Mouse (Mus musculus) liver, embryonic 14.5 days (tissue): Measurements from ENCODE around the gene Sdhc.

ENCODE experiments used
- CTCF ChIP-seq: IDR thresholded peaks from 2 replicates; pipeline ENCODE4 v1.5.1; 2016; ENCODE audit warnings: antibody characterized with exemption, low read depth, control low read depth
- EP300 ChIP-seq: IDR thresholded peaks from 2 replicates; pipeline ENCODE4 v1.6.1; 2016; ENCODE audit warnings: antibody characterized with exemption, low read depth

DNA sequence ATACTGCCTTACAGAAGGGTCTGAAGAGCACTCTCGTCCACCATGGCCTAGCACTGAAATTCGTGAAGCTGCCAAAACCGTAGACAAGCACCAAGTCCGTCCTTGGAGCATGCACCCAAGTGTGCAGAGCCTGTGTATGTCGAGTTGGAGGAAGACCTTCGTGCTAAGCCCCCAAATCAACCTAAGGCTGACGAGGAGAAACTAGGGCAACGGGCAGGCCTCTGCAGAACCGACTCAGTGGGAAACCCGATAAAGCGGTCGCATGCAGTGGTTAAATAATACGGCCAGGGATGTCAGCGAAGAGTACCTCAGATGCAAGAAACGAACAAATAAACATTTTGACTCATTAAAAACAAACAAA is 39.8 kb downstream of the Sdhc start:
- TF ChIP-seq CTCF = no peak
- TF ChIP-seq EP300 = no peak
